Mouse (Mus musculus): ENCODE measurements around the gene Daam2. TPM values are rescaled to one million over a fixed set of nuclear protein-coding genes. Genes with fewer than 3 reads are reported as not detected.

Gene Daam2
- polyA plus RNA-seq, 1 experiment from 2014 or later = 3.9 TPM

DNA sequence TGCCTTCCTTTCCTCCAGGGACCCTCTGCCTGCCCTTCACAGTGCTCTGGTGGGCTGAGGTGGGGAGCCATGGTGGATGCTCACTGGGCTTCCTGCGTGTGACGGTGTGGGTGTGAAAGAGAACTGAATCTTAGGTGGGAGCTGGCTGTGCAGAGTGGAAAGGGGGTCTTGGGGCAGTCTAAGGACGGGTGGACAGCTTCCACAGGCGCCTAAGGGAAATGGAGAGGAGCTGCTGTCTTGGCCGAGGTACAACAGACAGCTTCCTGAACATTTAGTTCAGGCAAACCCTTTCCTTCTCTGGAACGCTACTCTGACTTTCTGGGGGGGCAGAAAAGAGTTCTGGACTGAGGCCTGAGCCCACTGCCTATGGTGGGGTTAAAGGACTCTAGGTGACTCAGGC lies 134.0 kb downstream of the Daam2 start:
- ATAC-seq (replicated peaks; ENCODE audit: insufficient number of reproducible peaks, insufficient read depth, low FRiP score, low read depth) = no peak

GRCm38 (mm10) chr17:49429471-49430129 lies 134.5 kb downstream of the Daam2 start:
- Histone ChIP-seq H3K9ac (no peak overlapping the region; the same call in 1 of the 2 replicates), H3K36me3 (peaks cover 9% of the 10 kb centered on the region), H3K4me3 (peak overlapping the region; percentile 84), H3K27me3 (no peaks in the 10 kb centered on the region), H3K27ac (no peak overlapping the region), H3K4me1 (replicated peaks) (peaks cover 33% of the 10 kb centered on the region), H3K4me2 (peak overlapping the region; percentile 86), H3K9me3 (replicated peaks) (no peaks in the 10 kb centered on the region)
- ATAC-seq (replicated peaks; ENCODE audit: insufficient number of reproducible peaks, insufficient read depth, low FRiP score, low read depth) = no peak
- 82% methylated on average over 6 of the region's 6 CpGs for WGBS

More for the DNA sequence above, 134.0 kb downstream of the Daam2 start:
- peaks cover 14% of the 10 kb centered on the region for H3K36me3 ChIP-seq
- H3K4me3 ChIP-seq = no peak overlapping the region
- no peaks in the 10 kb centered on the region for H3K9me3 ChIP-seq (replicated peaks)
- H3K9ac ChIP-seq = no peak overlapping the region
- WGBS = 59% methylated on average over 6 of the region's 6 CpGs
- H3K27me3 ChIP-seq = no peaks in the 10 kb centered on the region
- H3K4me1 ChIP-seq (replicated peaks) = peaks cover 33% of the 10 kb centered on the region
- peak overlapping the region; percentile 86; the same call in 1 of the 2 replicates for H3K4me2 ChIP-seq
- no peak overlapping the region for H3K27ac ChIP-seq

GRCm38 (mm10) chr17:49428751-49429415 lies 135.3 kb downstream of the Daam2 start:
- no peak for ATAC-seq (replicated peaks; ENCODE audit: insufficient number of reproducible peaks, insufficient read depth, low FRiP score, low read depth)
- Histone ChIP-seq H3K4me2 (peak overlapping the region; percentile 86), H3K9me3 (replicated peaks) (no peaks in the 10 kb centered on the region), H3K4me3 (peak overlapping the region; percentile 84), H3K27ac (peak overlapping the region; percentile 78), H3K9ac (peak overlapping the region; percentile 91), H3K4me1 (replicated peaks) (peaks cover 33% of the 10 kb centered on the region), H3K27me3 (no peaks in the 10 kb centered on the region), H3K36me3 (0 out of 2 replicates have a peak, but pooled peaks cover 4% of the 10 kb centered on the region)
- 41% methylated on average over 13 of the region's 13 CpGs for WGBS

GRCm38 (mm10) chr17:49428239-49428688 lies 135.9 kb downstream of the Daam2 start, which contains the start of gene Mocs1:
Mocs1 (plus strand) TSS chr17:49428362.
- Histone ChIP-seq H3K9me3 (replicated peaks) (no peaks in the 10 kb centered on the region), H3K27ac (peak within 1 kb of the TSS; percentile 78), H3K4me1 (replicated peaks) (peaks cover 33% of the 10 kb centered on the region), H3K9ac (peak within 1 kb of the TSS; percentile 91), H3K36me3 (no peaks in the 10 kb centered on the region), H3K27me3 (no peaks in the 10 kb centered on the region), H3K4me2 (peak within 1 kb of the TSS; percentile 86), H3K4me3 (peak within 1 kb of the TSS; percentile 84)
- ATAC-seq (replicated peaks; ENCODE audit: insufficient number of reproducible peaks, insufficient read depth, low FRiP score, low read depth) = peak; percentile 98
- WGBS = 0% methylated on average over 28 of the region's 28 CpGs

DNA sequence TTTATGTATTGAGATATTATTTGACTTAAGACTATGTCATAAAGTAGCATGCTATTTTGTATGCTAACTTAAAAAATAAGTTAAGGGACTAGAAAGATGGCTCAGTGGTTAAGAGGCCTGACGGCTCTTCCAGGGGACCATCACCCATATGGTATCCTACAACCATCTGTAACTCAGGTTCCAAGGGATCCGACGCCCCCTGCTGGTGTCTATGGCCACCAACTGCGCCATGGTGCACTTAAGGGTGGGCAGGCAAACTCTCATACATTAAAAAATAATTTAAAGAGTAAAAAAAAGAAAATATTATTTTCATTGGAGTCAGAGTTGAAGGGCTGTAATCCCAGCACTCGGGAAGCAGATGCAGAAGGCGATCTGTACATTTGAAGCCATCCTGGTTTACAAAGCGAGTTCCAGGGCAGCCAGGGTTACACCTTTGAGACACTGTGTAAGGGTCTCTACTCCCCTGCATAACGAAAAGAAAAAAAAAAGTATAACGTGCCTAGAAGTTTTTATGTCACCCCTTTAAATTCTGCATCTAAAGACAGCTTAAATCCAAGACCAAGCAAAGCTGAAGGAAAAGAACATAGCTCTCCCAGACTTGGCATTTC lies 136.4 kb downstream of the Daam2 start:
- WGBS = 21% methylated on average over 9 of the region's 9 CpGs
- H3K27ac ChIP-seq = no peak overlapping the region
- no peak for ATAC-seq (replicated peaks; ENCODE audit: insufficient number of reproducible peaks, insufficient read depth, low FRiP score, low read depth)

GRCm38 (mm10) chr17:49423872-49424271 lies 140.3 kb downstream of the Daam2 start:
- Histone ChIP-seq H3K4me1 (replicated peaks) (peaks cover 4% of the 10 kb centered on the region), H3K4me2 (no peak overlapping the region), H3K4me3 (no peak overlapping the region), H3K36me3 (no peaks in the 10 kb centered on the region), H3K27ac (no peak overlapping the region), H3K9me3 (replicated peaks) (no peaks in the 10 kb centered on the region), H3K27me3 (no peaks in the 10 kb centered on the region), H3K9ac (no peak overlapping the region)
- 79% methylated on average over 3 of the region's 3 CpGs for WGBS
- ATAC-seq (replicated peaks; ENCODE audit: insufficient number of reproducible peaks, insufficient read depth, low FRiP score, low read depth) = no peak

More for the DNA sequence above, 136.4 kb downstream of the Daam2 start:
- no peaks in the 10 kb centered on the region for H3K27me3 ChIP-seq
- no peaks in the 10 kb centered on the region for H3K36me3 ChIP-seq
- H3K4me2 ChIP-seq = peak overlapping the region; percentile 86
- peak overlapping the region; percentile 84 for H3K4me3 ChIP-seq
- peaks cover 29% of the 10 kb centered on the region for H3K4me1 ChIP-seq (replicated peaks)
- 0 out of 2 replicates have a peak overlapping the region, but pooled peaks have one; percentile 1 for H3K9ac ChIP-seq
- no peaks in the 10 kb centered on the region for H3K9me3 ChIP-seq (replicated peaks)

- WGBS = 78% methylated on average over 2 of the region's 2 CpGs
- no peaks in the 10 kb centered on the region for H3K36me3 ChIP-seq
- no peak overlapping the region for H3K4me2 ChIP-seq
- no peaks in the 10 kb centered on the region for H3K4me1 ChIP-seq (replicated peaks)
- H3K27me3 ChIP-seq = no peaks in the 10 kb centered on the region
- H3K27ac ChIP-seq = no peak overlapping the region
- no peak overlapping the region for H3K9ac ChIP-seq
- ATAC-seq (replicated peaks; ENCODE audit: insufficient number of reproducible peaks, insufficient read depth, low FRiP score, low read depth) = no peak
- no peaks in the 10 kb centered on the region for H3K9me3 ChIP-seq (replicated peaks)
- no peak overlapping the region for H3K4me3 ChIP-seq
Measured at GRCm38 (mm10) chr17:49423067-49423325, 141.1 kb downstream of the Daam2 start.

- ATAC-seq (replicated peaks; ENCODE audit: insufficient number of reproducible peaks, insufficient read depth, low FRiP score, low read depth) = no peak
- H3K4me2 ChIP-seq = no peak overlapping the region
- H3K4me1 ChIP-seq (replicated peaks) = no peaks in the 10 kb centered on the region
- H3K36me3 ChIP-seq = no peaks in the 10 kb centered on the region
- H3K27ac ChIP-seq = no peak overlapping the region
- H3K9ac ChIP-seq = no peak overlapping the region
- H3K4me3 ChIP-seq = no peak overlapping the region
- WGBS = 61% methylated on average over 3 of the region's 3 CpGs
- H3K9me3 ChIP-seq (replicated peaks) = no peaks in the 10 kb centered on the region
- H3K27me3 ChIP-seq = no peaks in the 10 kb centered on the region
Measured at GRCm38 (mm10) chr17:49422286-49423066, 141.7 kb downstream of the Daam2 start.

GRCm38 (mm10) chr17:49419813-49420212 lies 144.3 kb downstream of the Daam2 start:
- no peak for ATAC-seq (replicated peaks; ENCODE audit: insufficient number of reproducible peaks, insufficient read depth, low FRiP score, low read depth)
- Histone ChIP-seq H3K27ac (no peak overlapping the region), H3K4me2 (no peak overlapping the region), H3K4me3 (no peak overlapping the region), H3K9ac (no peak overlapping the region), H3K36me3 (no peaks in the 10 kb centered on the region), H3K27me3 (no peaks in the 10 kb centered on the region), H3K9me3 (replicated peaks) (no peaks in the 10 kb centered on the region), H3K4me1 (replicated peaks) (no peaks in the 10 kb centered on the region)
- 72% methylated on average over 6 of the region's 6 CpGs for WGBS

DNA sequence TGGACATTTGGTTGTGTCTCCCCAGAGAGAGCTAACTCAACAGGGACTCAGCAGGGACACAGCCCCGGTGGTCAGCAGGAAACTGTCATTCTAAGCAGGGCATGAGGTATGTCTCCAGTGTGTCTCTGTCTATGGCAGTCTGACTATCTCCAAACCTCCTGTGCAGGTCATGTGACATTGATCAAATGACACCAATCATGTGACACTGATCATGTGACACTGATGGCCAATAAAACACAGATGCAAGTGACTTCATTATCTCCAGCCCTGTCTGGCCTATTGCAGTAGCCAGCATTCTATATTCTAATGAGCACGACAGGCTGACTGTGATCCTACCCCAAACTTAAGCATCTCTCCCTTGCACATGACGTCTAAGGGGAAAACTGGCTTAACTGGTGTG lies 147.9 kb downstream of the Daam2 start:
- Histone ChIP-seq H3K36me3 (no peaks in the 10 kb centered on the region), H3K9ac (no peak overlapping the region), H3K4me1 (replicated peaks) (no peaks in the 10 kb centered on the region), H3K4me3 (no peak overlapping the region), H3K27ac (no peak overlapping the region), H3K27me3 (no peaks in the 10 kb centered on the region), H3K9me3 (replicated peaks) (no peaks in the 10 kb centered on the region), H3K4me2 (no peak overlapping the region)
- ATAC-seq (replicated peaks; ENCODE audit: insufficient number of reproducible peaks, insufficient read depth, low FRiP score, low read depth) = no peak
- WGBS = 71% methylated on average over 3 of the region's 3 CpGs

DNA sequence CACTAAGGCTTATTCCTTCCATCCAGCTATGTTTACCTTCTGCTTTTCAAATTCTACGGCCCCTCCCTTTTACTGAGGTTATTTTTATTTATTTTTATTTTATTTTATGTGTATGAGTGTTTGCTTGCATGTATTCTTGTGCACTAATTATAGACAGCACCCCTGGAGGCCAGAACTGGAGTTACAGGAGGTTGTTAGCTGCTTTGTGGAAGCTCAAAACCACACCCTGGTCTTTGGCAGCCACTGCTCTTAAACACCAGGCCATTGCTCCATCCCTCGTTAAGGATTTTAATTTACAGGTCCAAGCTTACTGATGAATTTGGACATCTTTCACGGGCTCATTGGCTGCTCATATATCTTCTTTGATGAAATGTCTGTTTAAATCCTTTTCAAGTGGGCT lies 150.6 kb downstream of the Daam2 start:
- no peaks in the 10 kb centered on the region for H3K9me3 ChIP-seq (replicated peaks)
- H3K4me1 ChIP-seq (replicated peaks) = no peaks in the 10 kb centered on the region
- H3K4me3 ChIP-seq = no peak overlapping the region
- H3K36me3 ChIP-seq = no peaks in the 10 kb centered on the region
- no peak overlapping the region for H3K9ac ChIP-seq
- H3K27me3 ChIP-seq = no peaks in the 10 kb centered on the region
- H3K27ac ChIP-seq = no peak overlapping the region
- H3K4me2 ChIP-seq = no peak overlapping the region
- WGBS = 48% methylated on average over 3 of the region's 3 CpGs
- no peak for ATAC-seq (replicated peaks; ENCODE audit: insufficient number of reproducible peaks, insufficient read depth, low FRiP score, low read depth)

Measured in heart, embryonic 15.5 days (tissue).